Mouse (Mus musculus): ENCODE measurements at regions not wholly inside any gene's neighbourhood (a gene's known extent, or its start where the extent isn't known, plus 50 kb on each side); places are given as distances from the start of the nearest gene placed in this dataset.

GRCm38 (mm10) chr10:117435734-117436121, 55.9 kb upstream of the Cpsf6 start:
- ATAC-seq (ENCODE audit: extremely low read depth, insufficient number of reproducible peaks, low FRiP score, poor library complexity, severe bottlenecking), result no peak

GRCm38 (mm10) chr10:117434871-117435733, 55.3 kb upstream of the Cpsf6 start:
- peak; percentile 78 for ATAC-seq (ENCODE audit: extremely low read depth, insufficient number of reproducible peaks, low FRiP score, poor library complexity, severe bottlenecking)

GRCm38 (mm10) chr10:117434293-117434842, 54.6 kb upstream of the Cpsf6 start:
- no peak for ATAC-seq (ENCODE audit: extremely low read depth, insufficient number of reproducible peaks, low FRiP score, poor library complexity, severe bottlenecking)

GRCm38 (mm10) chr10:117433547-117434292, 53.9 kb upstream of the Cpsf6 start:
- ATAC-seq (ENCODE audit: extremely low read depth, insufficient number of reproducible peaks, low FRiP score, poor library complexity, severe bottlenecking), result peak; percentile 21; the same call in 1 of the 2 replicates

- ATAC-seq (ENCODE audit: extremely low read depth, insufficient number of reproducible peaks, low FRiP score, poor library complexity, severe bottlenecking), result no peak
Measured at GRCm38 (mm10) chr10:117432871-117433546, 53.2 kb upstream of the Cpsf6 start.

GRCm38 (mm10) chr10:117432415-117432814, 52.6 kb upstream of the Cpsf6 start:
- ATAC-seq (ENCODE audit: extremely low read depth, insufficient number of reproducible peaks, low FRiP score, poor library complexity, severe bottlenecking), result no peak

GRCm38 (mm10) chr10:117431850-117432249, 52.0 kb upstream of the Cpsf6 start:
- ATAC-seq (ENCODE audit: extremely low read depth, insufficient number of reproducible peaks, low FRiP score, poor library complexity, severe bottlenecking), result no peak

- ATAC-seq (ENCODE audit: extremely low read depth, insufficient number of reproducible peaks, low FRiP score, poor library complexity, severe bottlenecking), result no peak
Measured at GRCm38 (mm10) chr10:117431086-117431619, 51.3 kb upstream of the Cpsf6 start.

- no peak for ATAC-seq (ENCODE audit: extremely low read depth, insufficient number of reproducible peaks, low FRiP score, poor library complexity, severe bottlenecking)
Measured at GRCm38 (mm10) chr10:117430224-117430884, 50.5 kb upstream of the Cpsf6 start.

GRCm38 (mm10) chr10:117429459-117430183, 49.8 kb upstream of the Cpsf6 start:
- ATAC-seq (ENCODE audit: extremely low read depth, insufficient number of reproducible peaks, low FRiP score, poor library complexity, severe bottlenecking), result no peak
